Mouse (Mus musculus): Measurements from ENCODE around the gene Ankrd63. TPM values are rescaled to one million over a fixed set of nuclear protein-coding genes. Genes with fewer than 3 reads are reported as not detected.

Gene Ankrd63
- total and polyA plus RNA-seq, 3 experiments = 0.08 to 0.53 TPM; not detected in 1

DNA sequence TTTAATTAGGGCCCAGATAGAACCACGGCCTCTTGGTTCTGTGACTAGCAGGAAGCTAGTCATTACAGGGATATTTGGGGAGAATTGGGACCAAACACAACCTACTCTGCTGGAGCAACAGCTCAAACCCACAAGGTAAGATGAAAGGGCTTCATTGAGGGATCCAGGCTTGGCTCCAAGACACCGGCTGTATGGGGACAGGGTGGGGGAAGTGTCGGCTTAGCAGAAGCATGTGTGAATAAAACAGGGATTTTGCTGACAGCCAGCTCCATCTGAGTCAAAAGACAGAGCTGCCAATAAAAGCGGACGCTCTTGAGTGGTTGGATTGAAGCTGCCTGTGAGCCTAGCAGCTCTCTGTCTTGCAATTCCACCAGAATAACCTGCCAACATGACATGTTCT lies 29.6 kb upstream of the Ankrd63 start:
- H3K27me3 ChIP-seq (ENCODE audit: control insufficient read depth in 1 of 2, insufficient read depth in 2 of 2, low read length in 2 of 2) = no peaks in the 10 kb centered on the region
- no peak for TF ChIP-seq POLR2AphosphoS2 (IDR thresholded peaks at IDR 0.05; ENCODE audit: low read length)
- TF ChIP-seq SIN3A (IDR thresholded peaks at IDR 0.05; ENCODE audit: low read length) = no peak
- no peak for TF ChIP-seq ZNF384 (IDR thresholded peaks at IDR 0.05; ENCODE audit: low read depth, low read length)
- TF ChIP-seq NRF1 (IDR thresholded peaks at IDR 0.05; ENCODE audit: insufficient read depth, low read depth, low read length, poor library complexity, severe bottlenecking) = no peak
- no peak for TF ChIP-seq MEF2A (IDR thresholded peaks at IDR 0.05; ENCODE audit: extremely low read depth, insufficient replicate concordance, low read depth, low read length, poor library complexity, severe bottlenecking)
- no peak for TF ChIP-seq USF1 (IDR thresholded peaks at IDR 0.05; ENCODE audit: low read depth, low read length)
- TF ChIP-seq ETS1 (IDR thresholded peaks at IDR 0.05; ENCODE audit: low read depth, low read length) = no peak
- TF ChIP-seq USF2 (IDR thresholded peaks at IDR 0.05; ENCODE audit: borderline replicate concordance in 1 of 2, insufficient read depth in 1 of 2, low read depth in 1 of 2, low read length in 2 of 2) = no peak
- no peak for TF ChIP-seq TCF12 (IDR thresholded peaks at IDR 0.05; ENCODE audit: low read depth, low read length)
- TF ChIP-seq ZC3H11A (IDR thresholded peaks at IDR 0.05; ENCODE audit: low read depth, low read length) = no peak
- no peak for TF ChIP-seq ZMIZ1 (IDR thresholded peaks at IDR 0.05; ENCODE audit: low read depth, low read length)
- no peak for TF ChIP-seq NELFE (IDR thresholded peaks at IDR 0.05; ENCODE audit: low read depth, low read length)
- no peaks in the 10 kb centered on the region for H3K9me3 ChIP-seq (replicated peaks; ENCODE audit: insufficient read depth, low read length)
- H3K36me3 ChIP-seq (ENCODE audit: control insufficient read depth in 1 of 2, insufficient read depth in 2 of 2, low read length in 2 of 2) = peaks cover 0 to 14% of the 10 kb centered on the region in 2 experiments; a peak in 2 of 4 replicates
- H3K27ac ChIP-seq (ENCODE audit: control insufficient read depth, low read depth, low read length) = no peak overlapping the region
- peaks cover 2 to 8% of the 10 kb centered on the region in 2 experiments for H3K4me1 ChIP-seq (ENCODE audit: control insufficient read depth in 1 of 2, insufficient read depth in 2 of 2, low read length in 2 of 2)
- no peak overlapping the region for H3K9ac ChIP-seq (ENCODE audit: control insufficient read depth, low read depth, low read length, poor library complexity, severe bottlenecking)
- H3K4me3 ChIP-seq (ENCODE audit: control insufficient read depth in 1 of 2, insufficient read depth in 1 of 2, low read depth in 2 of 2, low read length in 2 of 2) = no peak overlapping the region
- H3K79me2 ChIP-seq (ENCODE audit: control insufficient read depth, insufficient read depth, low read length, poor library complexity) = peaks cover 1% of the 10 kb centered on the region; the same call in 1 of the 2 replicates
- no peak for DNase-seq (ENCODE audit: low read depth, low spot score)

DNA sequence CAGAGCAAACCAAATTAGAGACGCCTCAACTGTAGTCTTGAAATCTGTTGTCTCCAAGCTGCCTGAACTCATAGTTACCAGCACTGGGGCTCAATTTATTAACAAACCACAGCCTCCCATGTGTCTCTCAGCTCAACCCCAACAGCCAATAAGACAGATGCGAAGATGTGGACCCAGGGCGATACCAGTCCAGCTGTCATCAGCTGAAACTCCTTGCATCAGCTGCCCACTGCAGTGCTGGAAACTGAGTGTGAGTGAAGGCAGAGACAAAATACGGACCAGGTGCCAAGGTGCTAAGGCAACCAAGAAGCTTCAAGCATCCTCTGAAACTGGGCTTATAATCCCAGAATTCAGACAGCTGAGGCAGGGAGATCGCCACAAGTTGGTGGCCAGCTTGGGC lies 28.2 kb upstream of the Ankrd63 start:
- Histone ChIP-seq H3K27ac (ENCODE audit: control insufficient read depth, low read depth, low read length) (no peak overlapping the region), H3K36me3 (ENCODE audit: control insufficient read depth in 1 of 2, insufficient read depth in 2 of 2, low read length in 2 of 2) (peaks cover 0 to 17% of the 10 kb centered on the region in 2 experiments; a peak in 2 of 4 replicates), H3K79me2 (ENCODE audit: control insufficient read depth, insufficient read depth, low read length, poor library complexity) (peaks cover 14% of the 10 kb centered on the region), H3K9ac (ENCODE audit: control insufficient read depth, low read depth, low read length, poor library complexity, severe bottlenecking) (no peak overlapping the region), H3K4me3 (ENCODE audit: control insufficient read depth in 1 of 2, insufficient read depth in 1 of 2, low read depth in 2 of 2, low read length in 2 of 2) (no peak overlapping the region), H3K4me1 (ENCODE audit: control insufficient read depth in 1 of 2, insufficient read depth in 2 of 2, low read length in 2 of 2) (peaks cover 5 to 15% of the 10 kb centered on the region in 2 experiments), H3K27me3 (ENCODE audit: control insufficient read depth in 1 of 2, insufficient read depth in 2 of 2, low read length in 2 of 2) (no peaks in the 10 kb centered on the region), H3K9me3 (replicated peaks; ENCODE audit: insufficient read depth, low read length) (no peaks in the 10 kb centered on the region)
- DNase-seq (ENCODE audit: low read depth, low spot score) = no peak
- no peak for TF ChIP-seq CHD1 (IDR thresholded peaks at IDR 0.05; ENCODE audit: low read depth, low read length)
- no peak for TF ChIP-seq MAX (IDR thresholded peaks at IDR 0.05; ENCODE audit: low read length)
- TF ChIP-seq GATA1 (IDR thresholded peaks at IDR 0.05; ENCODE audit: low read depth, low read length) = no peak
- no peak for TF ChIP-seq MAFK (IDR thresholded peaks at IDR 0.05; ENCODE audit: borderline replicate concordance, low read depth, low read length)
- TF ChIP-seq RAD21 (IDR thresholded peaks at IDR 0.05; ENCODE audit: low read depth, low read length) = no peak
- no peak for TF ChIP-seq POLR2AphosphoS2 (IDR thresholded peaks at IDR 0.05; ENCODE audit: low read length)
- no peak for TF ChIP-seq POLR2AphosphoS5 (IDR thresholded peaks at IDR 0.05; ENCODE audit: borderline replicate concordance, low read depth, low read length)
- TF ChIP-seq SIN3A (IDR thresholded peaks at IDR 0.05; ENCODE audit: low read length) = no peak
- no peak for TF ChIP-seq TAL1 (IDR thresholded peaks at IDR 0.05; ENCODE audit: low read length)
- TF ChIP-seq ZMIZ1 (IDR thresholded peaks at IDR 0.05; ENCODE audit: low read depth, low read length) = no peak
- no peak for TF ChIP-seq MXI1 (IDR thresholded peaks at IDR 0.05; ENCODE audit: low read depth, low read length)
- TF ChIP-seq JUND (IDR thresholded peaks at IDR 0.05; ENCODE audit: low read depth, low read length) = no peak
- TF ChIP-seq NRF1 (IDR thresholded peaks at IDR 0.05; ENCODE audit: insufficient read depth, low read depth, low read length, poor library complexity, severe bottlenecking) = no peak
- no peak for TF ChIP-seq POLR2A (IDR thresholded peaks at IDR 0.05; ENCODE audit: control insufficient read depth in 1 of 2, insufficient read depth in 1 of 2, low read depth in 1 of 2, low read length in 2 of 2, poor library complexity in 1 of 2)
- TF ChIP-seq RCOR1 (IDR thresholded peaks at IDR 0.05; ENCODE audit: low read depth, low read length) = no peak
- no peak for TF ChIP-seq ZNF384 (IDR thresholded peaks at IDR 0.05; ENCODE audit: low read depth, low read length)
